ENCODE assay signal across 8 mouse cellular contexts in the genomic region with DNA sequence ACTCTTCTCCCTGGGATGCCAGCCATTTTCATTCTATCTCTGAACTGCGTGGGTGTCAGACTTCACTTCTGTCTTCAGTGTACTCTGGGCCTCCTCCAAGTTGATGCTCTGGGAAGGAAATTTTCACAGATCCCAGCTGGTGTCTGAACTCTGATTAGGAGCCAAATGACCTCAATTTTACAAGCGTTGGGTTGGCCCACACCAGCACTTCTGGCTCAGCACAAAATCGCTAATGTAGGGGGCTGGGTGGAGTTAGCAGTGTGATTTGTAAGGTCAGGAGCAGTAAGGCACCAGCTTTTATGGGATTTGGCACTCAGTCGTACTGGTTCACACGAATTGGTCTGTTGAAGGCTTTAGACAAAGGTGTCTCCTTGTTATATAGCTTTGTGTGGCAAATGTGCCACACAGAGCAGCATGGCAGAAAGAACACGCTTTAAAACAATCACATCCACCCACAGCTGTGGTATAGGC.
DNase-seq lines count a peak whose midpoint lies in the region; ATAC-seq lines count a peak whose summit lies in the region.

No protein-coding gene starts in this region.

- no peak overlapping the region for H3K4me2 ChIP-seq in kidney, embryonic 15.5 days
- H3K4me2 ChIP-seq in neural tube, embryonic 15.5 days: no peak overlapping the region

- H3K9me3 ChIP-seq in kidney, embryonic 15.5 days (replicated peaks): no peaks in the 10 kb centered on the region
- no peaks in the 10 kb centered on the region for H3K9me3 ChIP-seq in neural tube, embryonic 15.5 days (replicated peaks)

- 14% methylated on average over 6 of the region's 6 CpGs for WGBS in kidney, embryonic 15.5 days
- 27% methylated on average over 6 of the region's 6 CpGs for WGBS in neural tube, embryonic 15.5 days

- peak; percentile 6 for DNase-seq in adrenal gland, adult 2 months
- no peak for DNase-seq in adrenal gland, adult 18-20 months (ENCODE audit: low spot score in 2 of 2)
- DNase-seq in brain, embryonic 18.5 days (ENCODE audit: low read depth, low spot score): peak; percentile 22
- peak; percentile 62 for DNase-seq in gastrocnemius, postnatal 25 days
- DNase-seq in frontal cortex, postnatal 25 days (ENCODE audit: low spot score in 2 of 2): no peak

- no peaks in the 10 kb centered on the region for H3K27me3 ChIP-seq in kidney, embryonic 15.5 days
- H3K27me3 ChIP-seq in neural tube, embryonic 15.5 days (replicated peaks): no peaks in the 10 kb centered on the region

- peak; percentile 81 for ATAC-seq in kidney, embryonic 15.5 days (replicated peaks; ENCODE audit: low FRiP score)
- peak; percentile 61; the same call in 1 of the 2 replicates for ATAC-seq in neural tube, embryonic 15.5 days (ENCODE audit: low FRiP score)
- no peak for ATAC-seq in megakaryocyte, adult 5-6 weeks (ENCODE audit: poor library complexity, severe bottlenecking)

- H3K4me1 ChIP-seq in kidney, embryonic 15.5 days: 0 out of 2 replicates have a peak, but pooled peaks cover 5% of the 10 kb centered on the region
- no peaks in the 10 kb centered on the region for H3K4me1 ChIP-seq in neural tube, embryonic 15.5 days

- H3K9ac ChIP-seq in kidney, embryonic 15.5 days: no peak overlapping the region
- no peak overlapping the region for H3K9ac ChIP-seq in neural tube, embryonic 15.5 days (replicated peaks)

- H3K36me3 ChIP-seq in kidney, embryonic 15.5 days: no peaks in the 10 kb centered on the region
- H3K36me3 ChIP-seq in neural tube, embryonic 15.5 days: no peaks in the 10 kb centered on the region

- H3K4me3 ChIP-seq in kidney, embryonic 15.5 days (replicated peaks): no peak overlapping the region
- H3K4me3 ChIP-seq in neural tube, embryonic 15.5 days (replicated peaks): no peak overlapping the region

- peak overlapping the region; percentile 75 for H3K27ac ChIP-seq in kidney, embryonic 15.5 days
- no peak overlapping the region for H3K27ac ChIP-seq in neural tube, embryonic 15.5 days (replicated peaks)

Comparison
In these comparisons a context has a peak if more than half of its experiments do, and no peak if none do; other contexts are left out.
1. DNase-seq: peak in adrenal gland, adult 2 months (single experiment), brain, embryonic 18.5 days (single experiment) and gastrocnemius, postnatal 25 days (single experiment); none in adrenal gland, adult 18-20 months (0 of 2) and frontal cortex, postnatal 25 days (0 of 2).